Mouse (Mus musculus) CH12.LX (cell line): Measurements from ENCODE around the gene Pi4k2b.

ENCODE experiments used
- CHD1 ChIP-seq: IDR thresholded peaks from 2 replicates; pipeline ENCODE4 v1.6.1; 2012; ENCODE audit warnings: low read depth, low read length, improper control_type of control experiment, inconsistent platforms
- CTCF ChIP-seq, 2 experiments: IDR thresholded peaks in 1 of 2; conservative IDR thresholded peaks in 1 of 2; 2 replicates each; pipeline ENCODE4 v1.5.1; 2011 to 2012; ENCODE audit warnings: low read depth in 2 of 2, low read length in 2 of 2, improper control_type of control experiment in 1 of 2, inconsistent platforms in 1 of 2, mild to moderate bottlenecking in 1 of 2, moderate library complexity in 1 of 2
- KAT2A ChIP-seq: IDR thresholded peaks from 2 replicates; pipeline ENCODE4 v1.6.1; 2012; ENCODE audit warnings: low read length, improper control_type of control experiment, inconsistent platforms; ENCODE audit not compliant: insufficient replicate concordance
- MAFK ChIP-seq: IDR thresholded peaks from 2 replicates; pipeline ENCODE4 v1.6.1; 2011; ENCODE audit warnings: low read length, improper control_type of control experiment; ENCODE audit not compliant: insufficient replicate concordance
- MEF2A ChIP-seq: IDR thresholded peaks from 2 replicates; pipeline ENCODE4 v1.6.1; 2014; ENCODE audit warnings: low read depth, mild to moderate bottlenecking, inconsistent platforms, low read length, improper control_type of control experiment, borderline replicate concordance
- MYC ChIP-seq: IDR thresholded peaks from 2 replicates; pipeline ENCODE4 v1.6.1; 2011; ENCODE audit warnings: low read depth, mild to moderate bottlenecking, improper control_type of control experiment, low read length
- POLR2A ChIP-seq: IDR thresholded peaks from 2 replicates; pipeline ENCODE4 v1.6.1; 2011; ENCODE audit warnings: low read depth, mild to moderate bottlenecking, improper control_type of control experiment, low read length
- SMC3 ChIP-seq: IDR thresholded peaks from 2 replicates; pipeline ENCODE4 v1.6.1; 2011; ENCODE audit warnings: low read depth, low read length, improper control_type of control experiment
- USF1 ChIP-seq: IDR thresholded peaks from 2 replicates; pipeline ENCODE4 v1.6.1; 2014; ENCODE audit warnings: low read depth, mild to moderate bottlenecking, inconsistent platforms, low read length, improper control_type of control experiment
- USF2 ChIP-seq: conservative IDR thresholded peaks from 2 replicates; pipeline ENCODE4 v1.6.1; 2011; ENCODE audit warnings: low read depth, low read length, improper control_type of control experiment
- ZMIZ1 ChIP-seq: IDR thresholded peaks from 2 replicates; pipeline ENCODE4 v1.6.1; 2012; ENCODE audit warnings: low read depth, mild to moderate bottlenecking, inconsistent platforms, low read length, improper control_type of control experiment
- ZNF384 ChIP-seq: IDR thresholded peaks from 2 replicates; pipeline ENCODE4 v1.6.1; 2012; ENCODE audit warnings: low read depth, low read length, improper control_type of control experiment, inconsistent platforms

- TF ChIP-seq CTCF (conservative IDR thresholded peaks at IDR 0.05 in 1 of 2, IDR thresholded peaks at IDR 0.05 in 1 of 2; ENCODE audit: low read depth in 2 of 2, low read length in 2 of 2) (no peak), MAFK (no peak), USF2 (no peak), CHD1 (no peak), POLR2A (no peak), USF1 (no peak), SMC3 (no peak), MEF2A (no peak), MYC (no peak), ZMIZ1 (no peak), KAT2A (no peak), ZNF384 (no peak)
Measured at GRCm38 (mm10) chr5:52743231-52743630, 1.9 kb downstream of the Pi4k2b start.
